Mouse (Mus musculus) neural tube, embryonic 15.5 days (tissue): Measurements from ENCODE around the gene Rerg. TPM values are rescaled to one million over a fixed set of nuclear protein-coding genes. Genes with fewer than 3 reads are reported as not detected.

ENCODE experiments used
- ATAC-seq: fragments of 200-750 bp; cut with Nextera tagmentation; 2 replicates; pipeline ENCODE4 v1.8.0; 2017; ENCODE audit warnings: mild to moderate bottlenecking, moderate TSS enrichment, moderate library complexity; ENCODE audit not compliant: low FRiP score
- H3K27ac ChIP-seq: fragments of 300-500 bp; sonication (generic); replicated peaks from 2 replicates; pipeline ENCODE4 v1.5.1; 2015; ENCODE audit warnings: mild to moderate bottlenecking, inconsistent platforms
- H3K27me3 ChIP-seq: fragments of 300-500 bp; sonication (generic); replicated peaks from 2 replicates; pipeline ENCODE4 v1.6.1; 2015; ENCODE audit warnings: inconsistent platforms
- H3K36me3 ChIP-seq: fragments of 300-500 bp; sonication (generic); 2 replicates; pipeline ENCODE4 v1.6.1; 2015; ENCODE audit warnings: inconsistent platforms
- H3K4me1 ChIP-seq: fragments of 300-500 bp; sonication (generic); 2 replicates; pipeline ENCODE4 v1.6.1; 2015; ENCODE audit warnings: inconsistent platforms
- H3K4me2 ChIP-seq: fragments of 300-500 bp; sonication (generic); 2 replicates; pipeline ENCODE4 v1.6.1; 2015; ENCODE audit warnings: inconsistent platforms, mild to moderate bottlenecking, moderate library complexity
- H3K4me3 ChIP-seq: fragments of 300-500 bp; sonication (generic); replicated peaks from 2 replicates; pipeline ENCODE4 v1.5.1; 2015; ENCODE audit warnings: mild to moderate bottlenecking, inconsistent platforms
- H3K9ac ChIP-seq: fragments of 300-500 bp; sonication (generic); replicated peaks from 2 replicates; pipeline ENCODE4 v1.6.1; 2015; ENCODE audit warnings: mild to moderate bottlenecking, inconsistent platforms
- H3K9me3 ChIP-seq: fragments of 300-500 bp; sonication (generic); replicated peaks from 2 replicates; pipeline ENCODE4 v1.6.1; 2016; ENCODE audit warnings: inconsistent platforms
- WGBS: fragments of 180-500 bp; shearing (Covaris S2); methylation state at CpG from one replicate; pipeline ENCODE4 v1.1.7; 2015; ENCODE audit warnings: mixed read lengths; 5-methylcytosine and 5-hydroxymethylcytosine counted together
- polyA plus RNA-seq: library from polyadenylated mRNA; unstranded; fragments of >200 nt; fragmentation: Nextera tagmentation; extraction: Ambion mirVana; gene quantifications from 2 replicates; pipeline ENCODE4 v1.2.1, GENCODE M21; 2015

Gene Rerg
- polyA plus RNA-seq, 1 experiment from 2014 or later, result 10.6 TPM

- H3K36me3 ChIP-seq, result no peaks in the 10 kb centered on the region
- no peak overlapping the region for H3K9ac ChIP-seq
- no peaks in the 10 kb centered on the region for H3K4me1 ChIP-seq
- H3K27me3 ChIP-seq, result no peaks in the 10 kb centered on the region
- H3K4me2 ChIP-seq, result no peak overlapping the region
- 45% methylated on average over 7 of the region's 7 CpGs for WGBS
- H3K27ac ChIP-seq, result 0 out of 2 replicates have a peak overlapping the region, but pooled peaks have one; percentile 23
- no peaks in the 10 kb centered on the region for H3K9me3 ChIP-seq
- ATAC-seq, result peak; percentile 86
- no peak overlapping the region for H3K4me3 ChIP-seq
Measured at GRCm38 (mm10) chr6:137029931-137030610, 140.2 kb downstream of the Rerg start.

- H3K4me3 ChIP-seq, result no peak overlapping the region
Measured at GRCm38 (mm10) chr6:137025461-137025860, 144.8 kb downstream of the Rerg start.

GRCm38 (mm10) chr6:137024541-137024940, 145.8 kb downstream of the Rerg start:
- Histone ChIP-seq H3K36me3 (no peaks in the 10 kb centered on the region), H3K9me3 (no peaks in the 10 kb centered on the region), H3K4me1 (0 out of 2 replicates have a peak, but pooled peaks cover 2% of the 10 kb centered on the region), H3K4me2 (no peak overlapping the region), H3K9ac (no peak overlapping the region), H3K4me3 (no peak overlapping the region), H3K27me3 (no peaks in the 10 kb centered on the region), H3K27ac (no peak overlapping the region)
- 91% methylated on average over 2 of the region's 2 CpGs for WGBS
- no peak for ATAC-seq

More at GRCm38 (mm10) chr6:137025461-137025860, 144.8 kb downstream of the Rerg start:
- no peaks in the 10 kb centered on the region for H3K27me3 ChIP-seq
- no peak for ATAC-seq
- H3K27ac ChIP-seq, result no peak overlapping the region
- no peak overlapping the region for H3K9ac ChIP-seq
- H3K4me2 ChIP-seq, result no peak overlapping the region
- H3K4me1 ChIP-seq, result 0 out of 2 replicates have a peak, but pooled peaks cover 2% of the 10 kb centered on the region
- H3K36me3 ChIP-seq, result no peaks in the 10 kb centered on the region
- WGBS, result 71% methylated on average over 5 of the region's 5 CpGs
- no peaks in the 10 kb centered on the region for H3K9me3 ChIP-seq

- 91% methylated on average over 7 of the region's 7 CpGs for WGBS
- no peak overlapping the region for H3K4me3 ChIP-seq
- no peak for ATAC-seq
- H3K27me3 ChIP-seq, result no peaks in the 10 kb centered on the region
- H3K9me3 ChIP-seq, result no peaks in the 10 kb centered on the region
- H3K4me2 ChIP-seq, result no peak overlapping the region
- 0 out of 2 replicates have a peak, but pooled peaks cover 2% of the 10 kb centered on the region for H3K4me1 ChIP-seq
- no peak overlapping the region for H3K27ac ChIP-seq
- no peak overlapping the region for H3K9ac ChIP-seq
- H3K36me3 ChIP-seq, result no peaks in the 10 kb centered on the region
Measured at GRCm38 (mm10) chr6:137017216-137017973, 152.9 kb downstream of the Rerg start.

- Histone ChIP-seq H3K4me2 (no peak overlapping the region), H3K9me3 (no peaks in the 10 kb centered on the region), H3K4me1 (no peaks in the 10 kb centered on the region), H3K9ac (no peak overlapping the region), H3K27me3 (no peaks in the 10 kb centered on the region), H3K4me3 (no peak overlapping the region), H3K27ac (no peak overlapping the region), H3K36me3 (no peaks in the 10 kb centered on the region)
- no peak for ATAC-seq
- WGBS, result 68% methylated on average over 6 of the region's 6 CpGs
Measured at GRCm38 (mm10) chr6:137014346-137014745, 156.0 kb downstream of the Rerg start.

- Histone ChIP-seq H3K4me1 (no peaks in the 10 kb centered on the region), H3K9ac (no peak overlapping the region), H3K27ac (no peak overlapping the region), H3K4me3 (no peak overlapping the region), H3K4me2 (no peak overlapping the region), H3K36me3 (no peaks in the 10 kb centered on the region), H3K9me3 (no peaks in the 10 kb centered on the region), H3K27me3 (no peaks in the 10 kb centered on the region)
- no peak for ATAC-seq
- WGBS, result 91% methylated on average over 5 of the region's 5 CpGs
Measured at GRCm38 (mm10) chr6:137011187-137011586, 159.1 kb downstream of the Rerg start.

Other genes starting within 250 kb of the Rerg start
- 0.82 TPM in 1 of 2 replicates, not detected in the other for gene Erp27, start 248.3 kb downstream of the Rerg start, polyA plus RNA-seq
- gene Pde6h, start 246.7 kb downstream of the Rerg start, polyA plus RNA-seq, result 0.33 TPM in 1 of 2 replicates, not detected in the other
- 13.8 and 95.4 TPM in 2 replicates for gene Arhgdib, start 228.6 kb downstream of the Rerg start, polyA plus RNA-seq
- gene Ptpro, start 81.8 kb upstream of the Rerg start, polyA plus RNA-seq, result 42.1 and 49.5 TPM in 2 replicates